Mouse (Mus musculus): ENCODE results near the gene Ntrk2. TPM values are rescaled to one million over a fixed set of nuclear protein-coding genes. Genes with fewer than 3 reads are reported as not detected.

The Ntrk2 gene
- polyA plus RNA-seq, 1 experiment from 2014 or later = 137 TPM

- 37% methylated on average over 7 of the region's 7 CpGs for WGBS
- H3K4me3 ChIP-seq (ENCODE audit: low read depth, low read length) = no peak overlapping the region
- no peaks in the 10 kb centered on the region for H3K9me3 ChIP-seq (ENCODE audit: control insufficient read depth, low read length)
- peak; percentile 44; the same call in 1 of the 2 replicates for ATAC-seq (ENCODE audit: low read depth)
- H3K27ac ChIP-seq (ENCODE audit: low read depth, low read length) = no peak overlapping the region
- H3K27me3 ChIP-seq (ENCODE audit: control insufficient read depth, insufficient read depth, low read length) = no peaks in the 10 kb centered on the region
- no peak overlapping the region for H3K9ac ChIP-seq (replicated peaks; ENCODE audit: low read depth, low read length)
- H3K36me3 ChIP-seq (ENCODE audit: control insufficient read depth, insufficient read depth, low read length) = no peaks in the 10 kb centered on the region
- no peak overlapping the region for H3K4me2 ChIP-seq (ENCODE audit: low read depth, low read length)
- no peaks in the 10 kb centered on the region for H3K4me1 ChIP-seq (ENCODE audit: control insufficient read depth, insufficient read depth, low read length)
These were observed 273.5 kb downstream of the Ntrk2 start for GRCm38 (mm10) chr13:59079761-59080461.

GRCm38 (mm10) chr13:59080468-59080867 lies 274.1 kb downstream of the Ntrk2 start:
- Histone ChIP-seq H3K4me1 (ENCODE audit: control insufficient read depth, insufficient read depth, low read length) (no peaks in the 10 kb centered on the region), H3K9ac (replicated peaks; ENCODE audit: low read depth, low read length) (no peak overlapping the region), H3K27ac (ENCODE audit: low read depth, low read length) (no peak overlapping the region), H3K4me2 (ENCODE audit: low read depth, low read length) (no peak overlapping the region), H3K27me3 (ENCODE audit: control insufficient read depth, insufficient read depth, low read length) (no peaks in the 10 kb centered on the region), H3K9me3 (ENCODE audit: control insufficient read depth, low read length) (no peaks in the 10 kb centered on the region), H3K36me3 (ENCODE audit: control insufficient read depth, insufficient read depth, low read length) (no peaks in the 10 kb centered on the region), H3K4me3 (ENCODE audit: low read depth, low read length) (no peak overlapping the region)
- WGBS = 51% methylated on average over 5 of the region's 5 CpGs
- no peak for ATAC-seq (ENCODE audit: low read depth)

GRCm38 (mm10) chr13:59089016-59089415 lies 282.6 kb downstream of the Ntrk2 start:
- no peak for ATAC-seq (ENCODE audit: low read depth)
- no peaks in the 10 kb centered on the region for H3K9me3 ChIP-seq (ENCODE audit: control insufficient read depth, low read length)
- H3K4me3 ChIP-seq (ENCODE audit: low read depth, low read length) = no peak overlapping the region
- H3K36me3 ChIP-seq (ENCODE audit: control insufficient read depth, insufficient read depth, low read length) = no peaks in the 10 kb centered on the region
- peaks cover 27% of the 10 kb centered on the region for H3K4me1 ChIP-seq (ENCODE audit: control insufficient read depth, insufficient read depth, low read length)
- 40% methylated on average over 4 of the region's 4 CpGs for WGBS
- no peak overlapping the region for H3K27ac ChIP-seq (ENCODE audit: low read depth, low read length)
- H3K9ac ChIP-seq (replicated peaks; ENCODE audit: low read depth, low read length) = no peak overlapping the region
- no peaks in the 10 kb centered on the region for H3K27me3 ChIP-seq (ENCODE audit: control insufficient read depth, insufficient read depth, low read length)
- no peak overlapping the region for H3K4me2 ChIP-seq (ENCODE audit: low read depth, low read length)

- Histone ChIP-seq H3K9me3 (ENCODE audit: control insufficient read depth, low read length) (no peaks in the 10 kb centered on the region), H3K4me3 (ENCODE audit: low read depth, low read length) (no peak overlapping the region), H3K4me2 (ENCODE audit: low read depth, low read length) (no peak overlapping the region), H3K27me3 (ENCODE audit: control insufficient read depth, insufficient read depth, low read length) (no peaks in the 10 kb centered on the region), H3K36me3 (ENCODE audit: control insufficient read depth, insufficient read depth, low read length) (no peaks in the 10 kb centered on the region), H3K27ac (ENCODE audit: low read depth, low read length) (peak overlapping the region; percentile 81), H3K4me1 (ENCODE audit: control insufficient read depth, insufficient read depth, low read length) (peaks cover 27% of the 10 kb centered on the region), H3K9ac (replicated peaks; ENCODE audit: low read depth, low read length) (no peak overlapping the region)
- WGBS = 14% methylated on average over 13 of the region's 13 CpGs
- peak; percentile 46 for ATAC-seq (ENCODE audit: low read depth)
These were observed 285.0 kb downstream of the Ntrk2 start for GRCm38 (mm10) chr13:59091138-59091971.

- Histone ChIP-seq H3K4me1 (ENCODE audit: control insufficient read depth, insufficient read depth, low read length) (peaks cover 25% of the 10 kb centered on the region), H3K36me3 (ENCODE audit: control insufficient read depth, insufficient read depth, low read length) (no peaks in the 10 kb centered on the region), H3K4me3 (ENCODE audit: low read depth, low read length) (no peak overlapping the region), H3K9ac (replicated peaks; ENCODE audit: low read depth, low read length) (no peak overlapping the region), H3K4me2 (ENCODE audit: low read depth, low read length) (no peak overlapping the region), H3K27me3 (ENCODE audit: control insufficient read depth, insufficient read depth, low read length) (no peaks in the 10 kb centered on the region), H3K27ac (ENCODE audit: low read depth, low read length) (peak overlapping the region; percentile 81), H3K9me3 (ENCODE audit: control insufficient read depth, low read length) (no peaks in the 10 kb centered on the region)
- peak; percentile 38 for ATAC-seq (ENCODE audit: low read depth)
- WGBS = 27% methylated on average over 10 of the region's 10 CpGs
These were observed 285.9 kb downstream of the Ntrk2 start for GRCm38 (mm10) chr13:59092045-59092857.

- Histone ChIP-seq H3K27me3 (ENCODE audit: control insufficient read depth, insufficient read depth, low read length) (no peaks in the 10 kb centered on the region), H3K27ac (ENCODE audit: low read depth, low read length) (peak overlapping the region; percentile 81), H3K4me1 (ENCODE audit: control insufficient read depth, insufficient read depth, low read length) (peaks cover 25% of the 10 kb centered on the region), H3K9me3 (ENCODE audit: control insufficient read depth, low read length) (no peaks in the 10 kb centered on the region), H3K4me3 (ENCODE audit: low read depth, low read length) (no peak overlapping the region), H3K9ac (replicated peaks; ENCODE audit: low read depth, low read length) (no peak overlapping the region), H3K36me3 (ENCODE audit: control insufficient read depth, insufficient read depth, low read length) (no peaks in the 10 kb centered on the region), H3K4me2 (ENCODE audit: low read depth, low read length) (no peak overlapping the region)
- peak; percentile 95 for ATAC-seq (ENCODE audit: low read depth)
- WGBS = 8% methylated on average over 4 of the region's 4 CpGs
These were observed 286.4 kb downstream of the Ntrk2 start for GRCm38 (mm10) chr13:59092858-59093154.

GRCm38 (mm10) chr13:59094722-59095121 lies 288.4 kb downstream of the Ntrk2 start:
- Histone ChIP-seq H3K4me1 (ENCODE audit: control insufficient read depth, insufficient read depth, low read length) (peaks cover 22% of the 10 kb centered on the region), H3K9me3 (ENCODE audit: control insufficient read depth, low read length) (no peaks in the 10 kb centered on the region), H3K9ac (replicated peaks; ENCODE audit: low read depth, low read length) (no peak overlapping the region), H3K4me3 (ENCODE audit: low read depth, low read length) (no peak overlapping the region), H3K36me3 (ENCODE audit: control insufficient read depth, insufficient read depth, low read length) (no peaks in the 10 kb centered on the region), H3K4me2 (ENCODE audit: low read depth, low read length) (no peak overlapping the region), H3K27me3 (ENCODE audit: control insufficient read depth, insufficient read depth, low read length) (no peaks in the 10 kb centered on the region), H3K27ac (ENCODE audit: low read depth, low read length) (no peak overlapping the region; the same call in 1 of the 2 replicates)
- no peak for ATAC-seq (ENCODE audit: low read depth)
- WGBS = 83% methylated on average over 7 of the region's 7 CpGs

GRCm38 (mm10) chr13:59095811-59096391 lies 289.5 kb downstream of the Ntrk2 start:
- WGBS = 20% methylated on average over 10 of the region's 10 CpGs
- H3K36me3 ChIP-seq (ENCODE audit: control insufficient read depth, insufficient read depth, low read length) = no peaks in the 10 kb centered on the region
- no peaks in the 10 kb centered on the region for H3K27me3 ChIP-seq (ENCODE audit: control insufficient read depth, insufficient read depth, low read length)
- no peak for ATAC-seq (ENCODE audit: low read depth)
- no peak overlapping the region for H3K9ac ChIP-seq (replicated peaks; ENCODE audit: low read depth, low read length)
- H3K27ac ChIP-seq (ENCODE audit: low read depth, low read length) = no peak overlapping the region
- H3K4me2 ChIP-seq (ENCODE audit: low read depth, low read length) = no peak overlapping the region
- no peaks in the 10 kb centered on the region for H3K9me3 ChIP-seq (ENCODE audit: control insufficient read depth, low read length)
- H3K4me1 ChIP-seq (ENCODE audit: control insufficient read depth, insufficient read depth, low read length) = peaks cover 21% of the 10 kb centered on the region
- no peak overlapping the region for H3K4me3 ChIP-seq (ENCODE audit: low read depth, low read length)
